Mouse (Mus musculus): ENCODE data around the gene Usb1.

Gene Usb1

GRCm38 (mm10) chr8:95331720-95332436 is at the start of gene Usb1, which contains the start of gene Zfp319:
Usb1 (plus strand) TSS chr8:95332284.
Zfp319 (minus strand) TSS chr8:95331950.
- peak; percentile 93 to 94 for DNase-seq (ENCODE audit: low spot score in 2 of 2)

DNA sequence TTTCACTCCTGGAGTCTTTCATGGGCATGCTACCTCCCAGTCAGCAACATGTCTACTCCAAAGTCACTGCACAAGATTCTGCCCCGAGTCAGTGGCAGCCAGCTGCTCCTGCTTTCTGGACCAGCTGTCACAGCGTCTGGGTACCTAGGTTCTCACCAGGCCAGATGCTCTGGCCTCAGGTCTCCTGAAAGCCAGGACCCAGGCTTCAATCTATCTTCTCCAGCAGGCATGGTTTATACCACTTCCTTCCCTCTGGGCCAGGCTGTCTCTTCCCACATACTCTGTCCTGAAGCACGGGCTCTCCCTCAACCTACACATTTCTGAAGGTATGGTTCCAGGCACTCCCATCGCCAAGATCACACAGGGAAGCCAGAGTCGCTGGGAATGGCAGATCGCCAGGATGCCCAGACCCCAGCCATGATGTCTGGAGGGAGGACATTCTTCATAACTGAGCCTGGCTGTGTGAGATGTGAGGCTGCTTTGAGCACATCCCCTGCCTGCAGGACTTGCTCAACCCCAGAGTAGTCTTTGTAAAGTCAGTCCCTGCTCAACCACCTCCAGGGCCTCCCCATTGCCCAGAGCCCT is 42.9 kb upstream of the Usb1 start:
- DNase-seq (ENCODE audit: low spot score in 2 of 2), result no peak

- peak in 1 of 2 experiments; percentile 29 for DNase-seq (ENCODE audit: low spot score in 2 of 2)
Measured at GRCm38 (mm10) chr8:95293172-95293571, 38.9 kb upstream of the Usb1 start.

GRCm38 (mm10) chr8:95293891-95294290 is 38.2 kb upstream of the Usb1 start:
- no peak for DNase-seq (ENCODE audit: low spot score in 2 of 2)

DNA sequence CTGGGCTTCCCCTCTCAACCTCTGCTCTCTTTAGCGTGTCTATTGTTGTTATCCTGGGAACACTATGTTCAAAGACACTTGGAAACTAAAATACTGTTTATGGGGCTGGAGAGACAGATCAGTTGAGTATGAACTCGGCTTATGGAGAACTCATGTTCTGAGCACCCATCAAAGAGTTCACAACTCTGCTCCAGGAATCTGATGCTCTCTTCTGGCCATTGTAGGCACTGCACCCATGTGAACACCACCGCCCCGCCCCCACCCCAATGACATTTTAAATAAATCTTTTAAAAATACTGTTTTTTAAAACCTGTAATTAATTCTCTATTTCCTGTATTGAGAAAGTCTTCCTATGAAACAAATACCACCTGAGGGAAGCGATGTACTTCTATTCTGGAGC is 29.7 kb upstream of the Usb1 start:
- no peak for DNase-seq (ENCODE audit: low spot score in 2 of 2)

GRCm38 (mm10) chr8:95305526-95305925 is 26.6 kb upstream of the Usb1 start:
- no peak for DNase-seq (ENCODE audit: low spot score in 2 of 2)

- DNase-seq (ENCODE audit: low spot score in 2 of 2), result no peak
Measured at GRCm38 (mm10) chr8:95306431-95306830, 25.7 kb upstream of the Usb1 start, which contains the start of gene Cngb1. Cngb1 (minus strand) TSS chr8:95306585.

DNA sequence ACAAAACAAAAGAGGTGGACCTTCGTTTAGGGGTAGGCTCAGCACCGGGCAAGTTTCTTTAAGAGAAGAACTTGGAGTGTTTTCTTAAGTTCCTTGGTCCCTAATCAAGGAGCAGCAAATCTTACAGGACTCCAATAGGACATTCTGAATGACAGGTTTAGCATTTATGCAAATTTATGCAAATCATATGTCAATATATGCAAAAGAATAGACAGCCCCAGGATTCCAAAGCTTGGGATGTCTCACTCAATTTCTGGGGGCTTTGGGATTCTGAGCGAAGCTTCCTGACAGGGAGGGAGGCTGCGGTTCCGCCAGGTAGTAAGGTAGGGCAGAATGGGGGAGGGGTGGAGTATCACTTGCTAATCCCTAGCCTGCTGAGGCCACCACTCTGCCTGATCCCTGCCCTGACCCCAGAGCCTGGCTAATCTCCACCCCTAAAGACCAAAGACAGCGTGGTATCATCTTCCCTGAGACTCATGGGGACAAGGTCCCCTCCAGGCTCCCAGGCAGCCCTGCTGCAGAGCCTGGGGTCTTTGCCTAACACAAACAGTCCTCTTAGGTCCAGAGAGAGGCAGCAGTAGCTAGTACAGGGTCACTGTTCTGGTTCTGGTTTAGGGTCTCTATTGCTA is 21.6 kb upstream of the Usb1 start, which contains the start of gene Tepp:
Gene Tepp (plus strand): TSS at position 225 of the 629 bp plus-strand sequence.
- DNase-seq (ENCODE audit: low spot score in 2 of 2), result no peak

DNA sequence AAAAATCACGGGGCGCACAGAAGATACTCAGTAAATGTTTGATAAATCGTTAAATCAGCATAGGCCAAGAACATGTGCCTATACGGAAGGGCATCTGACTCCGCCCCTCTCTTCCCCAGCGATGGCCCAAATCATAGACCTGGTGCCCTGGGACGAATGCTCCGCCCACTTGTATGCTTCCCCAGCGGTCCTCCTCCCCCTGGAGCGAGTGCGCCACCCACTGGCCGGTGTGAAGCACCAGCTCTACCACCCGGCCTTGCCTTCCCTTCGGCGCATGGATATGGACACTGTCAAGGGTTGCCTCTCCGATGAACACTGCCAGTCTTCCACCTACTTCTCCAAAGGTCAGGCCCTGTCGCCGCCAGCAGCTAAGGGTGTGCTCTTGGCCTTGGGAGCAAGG is 19.2 kb upstream of the Usb1 start:
- no peak for DNase-seq (ENCODE audit: low spot score in 2 of 2)

- DNase-seq (ENCODE audit: low spot score in 2 of 2), result no peak
Measured at GRCm38 (mm10) chr8:95313857-95314256, 18.2 kb upstream of the Usb1 start.

DNA sequence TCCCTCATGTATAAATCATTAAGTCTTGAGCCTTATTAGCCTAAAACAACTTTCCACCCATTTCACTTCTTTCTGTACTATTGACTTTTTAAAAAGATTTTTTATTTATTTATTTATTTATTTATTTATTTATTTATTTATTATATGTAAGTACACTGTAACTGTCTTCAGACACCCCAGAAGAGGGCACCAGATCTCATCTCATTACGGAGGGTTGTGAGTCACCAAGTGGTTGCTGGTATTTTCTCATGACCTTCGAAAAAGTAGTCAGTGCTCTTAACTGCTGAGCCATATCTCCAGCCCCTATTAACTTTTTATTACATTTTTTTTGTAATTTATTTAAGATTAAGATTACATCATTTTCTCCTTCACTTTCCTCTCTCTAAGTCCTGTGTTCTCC is 17.4 kb upstream of the Usb1 start:
- DNase-seq (ENCODE audit: low spot score in 2 of 2), result no peak

DNA sequence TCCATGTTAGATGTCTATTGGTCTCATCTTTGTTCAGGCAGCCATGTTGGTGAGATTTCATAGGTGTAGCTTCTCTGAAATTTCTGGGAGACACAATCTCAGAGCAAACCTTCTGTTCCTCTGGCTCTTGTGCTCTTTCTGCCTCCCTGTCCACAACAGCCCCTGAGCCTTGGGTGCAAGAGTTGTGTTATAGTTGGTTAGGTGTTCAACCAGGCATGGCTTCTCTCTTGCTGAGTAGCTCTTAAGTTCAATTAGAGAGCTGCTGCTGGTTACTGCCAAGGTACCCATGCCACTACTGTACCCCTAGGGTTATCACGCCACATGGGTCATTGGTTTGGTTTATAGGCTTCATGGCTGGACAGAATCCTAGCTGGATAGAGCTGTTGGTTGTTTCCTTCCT is 16.7 kb upstream of the Usb1 start:
- no peak for DNase-seq (ENCODE audit: low spot score in 2 of 2)

GRCm38 (mm10) chr8:95320224-95321139 is 11.6 kb upstream of the Usb1 start:
- DNase-seq (ENCODE audit: low spot score in 2 of 2), result peak in 1 of 2 experiments; percentile 44

GRCm38 (mm10) chr8:95323201-95323600 is 8.9 kb upstream of the Usb1 start:
- DNase-seq (ENCODE audit: low spot score in 2 of 2), result no peak

DNA sequence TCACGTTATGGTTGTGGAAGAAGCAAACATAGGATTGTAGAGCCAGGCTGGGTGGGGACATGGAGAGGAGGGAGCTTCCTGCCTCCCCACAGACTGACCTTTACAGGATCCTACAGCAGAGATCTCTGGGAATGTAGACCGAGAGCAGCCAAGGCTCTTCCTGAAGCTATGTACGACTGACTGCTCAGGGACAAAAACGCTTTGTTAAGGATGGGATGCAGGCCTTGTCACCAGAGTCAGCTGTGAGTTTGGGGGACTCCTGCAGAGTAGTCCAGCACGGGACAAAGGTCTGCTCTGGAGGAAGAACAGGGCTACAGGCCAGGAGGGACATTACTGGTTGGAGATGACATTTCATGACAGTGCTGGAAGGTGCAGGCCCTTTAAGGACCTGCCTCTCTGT is 7.4 kb upstream of the Usb1 start:
- DNase-seq (ENCODE audit: low spot score in 2 of 2), result no peak

DNA sequence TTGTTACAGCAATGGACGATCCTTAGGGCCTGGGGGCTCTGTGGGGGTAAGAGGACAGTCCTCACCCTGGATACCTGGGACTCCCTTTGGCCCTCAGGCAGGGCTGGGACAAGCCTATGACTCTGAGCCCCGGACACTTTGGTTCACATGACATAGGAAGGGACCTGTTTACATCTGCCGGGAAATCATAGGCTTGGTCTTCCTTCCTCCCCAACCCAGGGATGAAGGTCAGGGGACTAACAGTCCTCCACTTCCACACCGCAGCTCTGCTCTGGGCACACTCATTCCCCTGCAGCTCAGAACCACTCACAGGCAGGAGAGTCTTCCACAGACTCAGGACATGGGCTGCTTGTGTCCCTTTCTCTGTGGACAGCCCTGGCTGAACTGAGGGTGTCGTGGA is 5.3 kb upstream of the Usb1 start:
- DNase-seq (ENCODE audit: low spot score in 2 of 2), result no peak

DNA sequence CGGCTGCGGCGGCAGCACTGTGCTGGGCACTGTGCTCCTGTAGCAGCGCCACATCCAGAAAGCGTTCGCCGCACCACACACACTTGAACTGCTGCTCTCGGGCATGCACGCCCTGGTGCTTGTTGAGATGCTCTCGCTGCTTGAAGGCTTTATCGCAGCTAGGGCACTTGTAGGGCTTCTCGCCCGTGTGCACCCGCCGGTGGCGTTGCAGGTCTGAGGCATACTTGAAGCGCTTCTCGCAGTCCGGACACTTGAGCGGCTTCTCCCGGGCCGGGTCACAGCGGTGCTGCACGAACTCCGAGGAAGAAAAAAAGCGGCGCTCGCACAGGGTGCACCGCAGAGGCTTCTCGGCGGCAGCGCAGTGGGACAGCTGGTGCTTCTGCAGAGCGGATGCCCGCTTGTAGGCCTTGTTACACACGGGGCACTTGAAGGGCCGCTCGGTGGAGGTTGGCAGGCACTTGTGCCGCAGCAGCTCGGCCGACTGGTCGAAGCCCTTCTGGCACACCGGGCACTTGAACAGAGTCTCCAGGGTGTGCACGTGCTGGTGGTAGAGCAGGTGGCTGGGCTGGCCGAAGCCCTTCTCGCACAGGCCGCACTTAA is 4.1 kb upstream of the Usb1 start:
- DNase-seq (ENCODE audit: low spot score in 2 of 2), result no peak

- DNase-seq (ENCODE audit: low spot score in 2 of 2), result no peak
Measured at GRCm38 (mm10) chr8:95330367-95330766, 1.7 kb upstream of the Usb1 start.

GRCm38 (mm10) chr8:95331156-95331719 is 846 bp upstream of the Usb1 start:
- DNase-seq (ENCODE audit: low spot score in 2 of 2), result no peak

GRCm38 (mm10) chr8:95332437-95333199 is 534 bp downstream of the Usb1 start:
- no peak for DNase-seq (ENCODE audit: low spot score in 2 of 2)
